Mouse (Mus musculus) forebrain, embryonic 15.5 days (tissue): ENCODE measurements around the gene Hmga2. TPM values are rescaled to one million over a fixed set of nuclear protein-coding genes. Genes with fewer than 3 reads are reported as not detected.
A peak's percentile ranks its signal among the peaks of the same experiment; 100 is the strongest.

ENCODE experiments used
- ATAC-seq: fragments of 200-750 bp; cut with Nextera tagmentation; replicated peaks from 2 replicates; pipeline ENCODE4 v1.8.0; 2017; ENCODE audit warnings: mild to moderate bottlenecking, moderate TSS enrichment, moderate library complexity
- H3K27ac ChIP-seq: fragments of 300-500 bp; sonication (generic); replicated peaks from 2 replicates; pipeline ENCODE4 v1.5.1; 2015; ENCODE audit warnings: mild to moderate bottlenecking, inconsistent platforms
- H3K27me3 ChIP-seq: fragments of 300-500 bp; sonication (generic); 2 replicates; pipeline ENCODE4 v1.6.1; 2015; ENCODE audit warnings: inconsistent platforms
- H3K36me3 ChIP-seq: fragments of 300-500 bp; sonication (generic); 2 replicates; pipeline ENCODE4 v1.6.1; 2015; ENCODE audit warnings: mild to moderate bottlenecking, inconsistent platforms
- H3K4me1 ChIP-seq: fragments of 300-500 bp; sonication (generic); 2 replicates; pipeline ENCODE4 v1.6.1; 2015; ENCODE audit warnings: inconsistent platforms
- H3K4me2 ChIP-seq: fragments of 300-500 bp; sonication (generic); replicated peaks from 2 replicates; pipeline ENCODE4 v1.6.1; 2015; ENCODE audit warnings: mild to moderate bottlenecking, inconsistent platforms
- H3K4me3 ChIP-seq: fragments of 300-500 bp; sonication (generic); 2 replicates; pipeline ENCODE4 v1.5.1; 2015; ENCODE audit warnings: mild to moderate bottlenecking, inconsistent platforms
- H3K9ac ChIP-seq: fragments of 300-500 bp; sonication (generic); replicated peaks from 2 replicates; pipeline ENCODE4 v1.6.1; 2015; ENCODE audit warnings: mild to moderate bottlenecking, inconsistent platforms
- H3K9me3 ChIP-seq: fragments of 300-500 bp; sonication (generic); 2 replicates; pipeline ENCODE4 v1.6.1; 2016; ENCODE audit warnings: inconsistent platforms
- WGBS: fragments of 180-500 bp; shearing (Covaris S2); methylation state at CpG from one replicate; pipeline ENCODE4 v1.1.7; 2015; ENCODE audit warnings: mixed read lengths; 5-methylcytosine and 5-hydroxymethylcytosine counted together
- polyA plus RNA-seq: library from polyadenylated mRNA; unstranded; fragments of >200 nt; fragmentation: Nextera tagmentation; extraction: Ambion mirVana; gene quantifications from 2 replicates; pipeline ENCODE4 v1.2.1, GENCODE M21; 2015

Hmga2 gene
- polyA plus RNA-seq = 1.4 and 1.8 TPM in 2 replicates

GRCm38 (mm10) chr10:120475601-120476515 lies at the start of gene Hmga2:
Hmga2 (minus strand) TSS chr10:120476469.
- H3K9ac ChIP-seq = peak within 1 kb of the TSS; percentile 63
- H3K4me1 ChIP-seq = peaks cover 50% of the 10 kb centered on the region
- peaks cover 13% of the 10 kb centered on the region; the same call in 1 of the 2 replicates for H3K27me3 ChIP-seq
- H3K4me3 ChIP-seq = peak within 1 kb of the TSS; percentile 57
- no peaks in the 10 kb centered on the region for H3K36me3 ChIP-seq
- peak; percentile 62 for ATAC-seq
- peak within 1 kb of the TSS; percentile 93 for H3K4me2 ChIP-seq
- peak within 1 kb of the TSS; percentile 67 for H3K27ac ChIP-seq
- WGBS = under 1% methylated on average over 93 of the region's 99 CpGs
- H3K9me3 ChIP-seq = no peaks in the 10 kb centered on the region

GRCm38 (mm10) chr10:120522959-120523358 lies 46.7 kb upstream of the Hmga2 start:
- no peak for ATAC-seq
- H3K4me3 ChIP-seq = no peak overlapping the region
- WGBS = 91% methylated on average over 2 of the region's 2 CpGs

GRCm38 (mm10) chr10:120521912-120522575 lies 45.8 kb upstream of the Hmga2 start:
- no peaks in the 10 kb centered on the region for H3K9me3 ChIP-seq
- H3K9ac ChIP-seq = no peak overlapping the region
- H3K4me1 ChIP-seq = no peaks in the 10 kb centered on the region
- no peak overlapping the region for H3K4me3 ChIP-seq
- H3K27me3 ChIP-seq = no peaks in the 10 kb centered on the region
- no peaks in the 10 kb centered on the region for H3K36me3 ChIP-seq
- H3K4me2 ChIP-seq = no peak overlapping the region
- 59% methylated on average over 9 of the region's 9 CpGs for WGBS
- ATAC-seq = no peak
- H3K27ac ChIP-seq = no peak overlapping the region

More at GRCm38 (mm10) chr10:120522959-120523358, 46.7 kb upstream of the Hmga2 start:
- Histone ChIP-seq H3K9ac (no peak overlapping the region), H3K27me3 (no peaks in the 10 kb centered on the region), H3K27ac (no peak overlapping the region), H3K4me1 (no peaks in the 10 kb centered on the region), H3K9me3 (no peaks in the 10 kb centered on the region), H3K4me2 (no peak overlapping the region), H3K36me3 (no peaks in the 10 kb centered on the region)

- ATAC-seq = no peak
- Histone ChIP-seq H3K4me2 (no peak overlapping the region), H3K4me1 (no peaks in the 10 kb centered on the region), H3K36me3 (no peaks in the 10 kb centered on the region), H3K9me3 (no peaks in the 10 kb centered on the region), H3K4me3 (no peak overlapping the region), H3K9ac (no peak overlapping the region), H3K27me3 (no peaks in the 10 kb centered on the region), H3K27ac (no peak overlapping the region)
- 75% methylated on average over 8 of the region's 8 CpGs for WGBS
Measured at GRCm38 (mm10) chr10:120516311-120516710, 40.0 kb upstream of the Hmga2 start.

- WGBS = 54% methylated on average over 9 of the region's 9 CpGs
- Histone ChIP-seq H3K9me3 (no peaks in the 10 kb centered on the region), H3K27me3 (no peaks in the 10 kb centered on the region), H3K27ac (no peak overlapping the region), H3K36me3 (no peaks in the 10 kb centered on the region), H3K4me1 (no peaks in the 10 kb centered on the region), H3K4me3 (no peak overlapping the region), H3K9ac (no peak overlapping the region), H3K4me2 (no peak overlapping the region)
- no peak for ATAC-seq
Measured at GRCm38 (mm10) chr10:120513721-120514120, 37.5 kb upstream of the Hmga2 start.

GRCm38 (mm10) chr10:120512946-120513345 lies 36.7 kb upstream of the Hmga2 start:
- 35% methylated on average over 4 of the region's 4 CpGs for WGBS
- Histone ChIP-seq H3K4me2 (no peak overlapping the region), H3K9me3 (no peaks in the 10 kb centered on the region), H3K4me1 (no peaks in the 10 kb centered on the region), H3K36me3 (no peaks in the 10 kb centered on the region), H3K27me3 (no peaks in the 10 kb centered on the region), H3K9ac (no peak overlapping the region), H3K4me3 (no peak overlapping the region), H3K27ac (no peak overlapping the region)
- ATAC-seq = no peak

- H3K4me1 ChIP-seq = no peaks in the 10 kb centered on the region
- no peak overlapping the region for H3K4me3 ChIP-seq
- H3K36me3 ChIP-seq = no peaks in the 10 kb centered on the region
- H3K9me3 ChIP-seq = no peaks in the 10 kb centered on the region
- H3K4me2 ChIP-seq = no peak overlapping the region
- ATAC-seq = no peak
- H3K27me3 ChIP-seq = no peaks in the 10 kb centered on the region
- 93% methylated on average over 8 of the region's 8 CpGs for WGBS
- no peak overlapping the region for H3K9ac ChIP-seq
- H3K27ac ChIP-seq = no peak overlapping the region
Measured at GRCm38 (mm10) chr10:120512121-120512520, 35.9 kb upstream of the Hmga2 start.

GRCm38 (mm10) chr10:120503959-120504358 lies 27.7 kb upstream of the Hmga2 start:
- H3K9ac ChIP-seq = no peak overlapping the region
- no peak overlapping the region for H3K4me2 ChIP-seq
- no peaks in the 10 kb centered on the region for H3K36me3 ChIP-seq
- WGBS = 90% methylated on average over 5 of the region's 5 CpGs
- H3K27ac ChIP-seq = no peak overlapping the region
- H3K9me3 ChIP-seq = no peaks in the 10 kb centered on the region
- H3K4me3 ChIP-seq = no peak overlapping the region
- no peaks in the 10 kb centered on the region for H3K27me3 ChIP-seq
- H3K4me1 ChIP-seq = no peaks in the 10 kb centered on the region
- no peak for ATAC-seq

GRCm38 (mm10) chr10:120500794-120501193 lies 24.5 kb upstream of the Hmga2 start:
- WGBS = 65% methylated on average over 9 of the region's 9 CpGs
- no peak overlapping the region for H3K9ac ChIP-seq
- H3K4me1 ChIP-seq = no peaks in the 10 kb centered on the region
- H3K27me3 ChIP-seq = no peaks in the 10 kb centered on the region
- no peaks in the 10 kb centered on the region for H3K36me3 ChIP-seq
- no peaks in the 10 kb centered on the region for H3K9me3 ChIP-seq
- no peak for ATAC-seq
- no peak overlapping the region for H3K4me3 ChIP-seq
- no peak overlapping the region for H3K4me2 ChIP-seq
- H3K27ac ChIP-seq = no peak overlapping the region

GRCm38 (mm10) chr10:120498086-120498485 lies 21.8 kb upstream of the Hmga2 start:
- ATAC-seq = no peak
- no peak overlapping the region for H3K9ac ChIP-seq
- no peaks in the 10 kb centered on the region for H3K36me3 ChIP-seq
- H3K4me2 ChIP-seq = no peak overlapping the region
- no peaks in the 10 kb centered on the region for H3K9me3 ChIP-seq
- H3K4me3 ChIP-seq = no peak overlapping the region
- H3K4me1 ChIP-seq = no peaks in the 10 kb centered on the region
- H3K27ac ChIP-seq = no peak overlapping the region
- no peaks in the 10 kb centered on the region for H3K27me3 ChIP-seq

GRCm38 (mm10) chr10:120494653-120495052 lies 18.4 kb upstream of the Hmga2 start:
- no peaks in the 10 kb centered on the region for H3K4me1 ChIP-seq
- H3K27ac ChIP-seq = no peak overlapping the region
- WGBS = 88% methylated on average over 1 of the region's 1 CpGs
- no peaks in the 10 kb centered on the region for H3K27me3 ChIP-seq
- H3K4me2 ChIP-seq = no peak overlapping the region
- H3K4me3 ChIP-seq = no peak overlapping the region
- no peaks in the 10 kb centered on the region for H3K9me3 ChIP-seq
- no peak overlapping the region for H3K9ac ChIP-seq
- H3K36me3 ChIP-seq = no peaks in the 10 kb centered on the region
- ATAC-seq = no peak

GRCm38 (mm10) chr10:120491477-120491876 lies 15.2 kb upstream of the Hmga2 start:
- H3K4me3 ChIP-seq = no peak overlapping the region
- no peak overlapping the region for H3K27ac ChIP-seq
- H3K9me3 ChIP-seq = peaks cover 3% of the 10 kb centered on the region; the same call in 1 of the 2 replicates
- H3K36me3 ChIP-seq = no peaks in the 10 kb centered on the region
- H3K4me1 ChIP-seq = no peaks in the 10 kb centered on the region
- WGBS = 83% methylated on average over 5 of the region's 5 CpGs
- H3K4me2 ChIP-seq = no peak overlapping the region
- H3K27me3 ChIP-seq = no peaks in the 10 kb centered on the region
- no peak for ATAC-seq
- H3K9ac ChIP-seq = no peak overlapping the region
